Comparison of ENCODE assay signal across 8 mouse cellular contexts in genomic region chr8:94199202-94199869, GRCm38 (mm10). TPM values are rescaled to one million over a fixed set of nuclear protein-coding genes. Genes with fewer than 3 reads are reported as not detected.
DNase-seq lines count a peak whose midpoint lies in the region; ATAC-seq and TF ChIP-seq lines count a peak whose summit lies in the region.

No protein-coding gene starts in this region.

- no peaks in the 10 kb centered on the region for H3K27me3 ChIP-seq in forebrain, embryonic 15.5 days
- no peaks in the 10 kb centered on the region for H3K27me3 ChIP-seq in intestine, postnatal 0 days (replicated peaks; ENCODE audit: control insufficient read depth, insufficient read depth, low read length)
- peaks cover 12% of the 10 kb centered on the region; the same call in 1 of the 2 replicates for H3K27me3 ChIP-seq in liver, embryonic 15.5 days
- H3K27me3 ChIP-seq in neural tube, embryonic 13.5 days = no peaks in the 10 kb centered on the region

- H3K9me3 ChIP-seq in forebrain, embryonic 15.5 days = no peaks in the 10 kb centered on the region
- no peaks in the 10 kb centered on the region for H3K9me3 ChIP-seq in intestine, postnatal 0 days (ENCODE audit: control insufficient read depth)
- no peaks in the 10 kb centered on the region for H3K9me3 ChIP-seq in liver, embryonic 15.5 days (replicated peaks)
- no peaks in the 10 kb centered on the region for H3K9me3 ChIP-seq in neural tube, embryonic 13.5 days

- WGBS in forebrain, embryonic 15.5 days = 44% methylated on average over 10 of the region's 10 CpGs
- WGBS in intestine, postnatal 0 days = 42% methylated on average over 10 of the region's 10 CpGs
- 41% methylated on average over 10 of the region's 10 CpGs for WGBS in liver, embryonic 15.5 days (ENCODE audit: insufficient replicate concordance)
- 46% methylated on average over 10 of the region's 10 CpGs for WGBS in neural tube, embryonic 13.5 days

- DNase-seq in urinary bladder, postnatal 36 days (ENCODE audit: low spot score in 2 of 2) = peak; percentile 58 to 62
- DNase-seq in urinary bladder, postnatal 4 days (ENCODE audit: low spot score in 2 of 2) = no peak
- peak; percentile 79 for DNase-seq in c-Kit-positive CD71-positive TER-119-positive erythroid progenitor cells, embryonic 14.5 days (ENCODE audit: low spot score)
- DNase-seq in urinary bladder, postnatal 10 days (ENCODE audit: low spot score) = no peak

- TF ChIP-seq CTCF in intestine, postnatal 0 days (IDR thresholded peaks at IDR 0.05; ENCODE audit: low read depth) = peak; percentile 85

- no peaks in the 10 kb centered on the region for H3K4me1 ChIP-seq in forebrain, embryonic 15.5 days
- H3K4me1 ChIP-seq in intestine, postnatal 0 days (replicated peaks; ENCODE audit: control insufficient read depth, insufficient read depth, low read length) = no peaks in the 10 kb centered on the region
- H3K4me1 ChIP-seq in liver, embryonic 15.5 days (replicated peaks) = peaks cover 3% of the 10 kb centered on the region; the same call in 1 of the 2 replicates
- no peaks in the 10 kb centered on the region for H3K4me1 ChIP-seq in neural tube, embryonic 13.5 days (replicated peaks)

- H3K27ac ChIP-seq in forebrain, embryonic 15.5 days (replicated peaks) = no peak overlapping the region
- H3K27ac ChIP-seq in intestine, postnatal 0 days (ENCODE audit: low read depth, low read length) = no peak overlapping the region
- no peak overlapping the region for H3K27ac ChIP-seq in liver, embryonic 15.5 days (replicated peaks)
- H3K27ac ChIP-seq in neural tube, embryonic 13.5 days (replicated peaks) = no peak overlapping the region

- no peak overlapping the region for H3K4me2 ChIP-seq in forebrain, embryonic 15.5 days (replicated peaks)
- H3K4me2 ChIP-seq in intestine, postnatal 0 days (replicated peaks; ENCODE audit: low read depth) = no peak overlapping the region
- H3K4me2 ChIP-seq in liver, embryonic 15.5 days = peak overlapping the region; percentile 23; the same call in 1 of the 2 replicates
- H3K4me2 ChIP-seq in neural tube, embryonic 13.5 days = no peak overlapping the region

- peak; percentile 84 for ATAC-seq in forebrain, embryonic 15.5 days (replicated peaks)
- peak; percentile 37; the same call in 1 of the 2 replicates for ATAC-seq in intestine, postnatal 0 days
- peak; percentile 12; the same call in 1 of the 2 replicates for ATAC-seq in liver, embryonic 15.5 days (ENCODE audit: insufficient read depth)
- ATAC-seq in neural tube, embryonic 13.5 days (ENCODE audit: low read depth) = peak; percentile 56; the same call in 1 of the 2 replicates

- no peak overlapping the region for H3K4me3 ChIP-seq in forebrain, embryonic 15.5 days
- no peak overlapping the region for H3K4me3 ChIP-seq in intestine, postnatal 0 days (ENCODE audit: low read depth, low read length)
- no peak overlapping the region for H3K4me3 ChIP-seq in liver, embryonic 15.5 days (replicated peaks)
- no peak overlapping the region for H3K4me3 ChIP-seq in neural tube, embryonic 13.5 days

- H3K9ac ChIP-seq in forebrain, embryonic 15.5 days (replicated peaks) = no peak overlapping the region
- no peak overlapping the region for H3K9ac ChIP-seq in intestine, postnatal 0 days (ENCODE audit: low read depth, low read length)
- H3K9ac ChIP-seq in liver, embryonic 15.5 days = no peak overlapping the region
- H3K9ac ChIP-seq in neural tube, embryonic 13.5 days = no peak overlapping the region

- no peaks in the 10 kb centered on the region for H3K36me3 ChIP-seq in forebrain, embryonic 15.5 days
- no peaks in the 10 kb centered on the region for H3K36me3 ChIP-seq in intestine, postnatal 0 days (ENCODE audit: control insufficient read depth, insufficient read depth)
- no peaks in the 10 kb centered on the region for H3K36me3 ChIP-seq in liver, embryonic 15.5 days (replicated peaks)
- no peaks in the 10 kb centered on the region for H3K36me3 ChIP-seq in neural tube, embryonic 13.5 days

RNA-seq across cellular contexts. Expression of gene Nup93, which starts 15.0 kb away (rescaled TPM):
- 63.0 and 66.3 TPM in 2 replicates for polyA plus RNA-seq in forebrain, embryonic 15.5 days (2015; fragmentation: Nextera tagmentation; extraction: Ambion mirVana)
- 21.2 and 21.9 TPM in 2 replicates for polyA plus RNA-seq in intestine, postnatal 0 days (2015; fragmentation: Nextera tagmentation; extraction: Ambion mirVana)
- polyA plus RNA-seq in liver, embryonic 15.5 days (2015; fragmentation: Nextera tagmentation; extraction: Ambion mirVana) = 39.4 and 41.7 TPM in 2 replicates
- polyA plus RNA-seq in neural tube, embryonic 13.5 days (2015; fragmentation: Nextera tagmentation; extraction: Ambion mirVana) = 56.1 and 59.9 TPM in 2 replicates

RNA-seq across cellular contexts. Expression of gene Mt1, which starts 20.5 kb away (rescaled TPM):
- polyA plus RNA-seq in forebrain, embryonic 15.5 days (2015; fragmentation: Nextera tagmentation; extraction: Ambion mirVana) = 85.2 and 100 TPM in 2 replicates
- polyA plus RNA-seq in intestine, postnatal 0 days (2015; fragmentation: Nextera tagmentation; extraction: Ambion mirVana) = 2,068 and 2,262 TPM in 2 replicates
- polyA plus RNA-seq in liver, embryonic 15.5 days (2015; fragmentation: Nextera tagmentation; extraction: Ambion mirVana) = 5,156 and 5,724 TPM in 2 replicates
- polyA plus RNA-seq in neural tube, embryonic 13.5 days (2015; fragmentation: Nextera tagmentation; extraction: Ambion mirVana) = 53.8 and 55.6 TPM in 2 replicates

RNA-seq across cellular contexts. Expression of gene Mt2, which starts 26.9 kb away (rescaled TPM):
- 35.4 and 38.4 TPM in 2 replicates for polyA plus RNA-seq in forebrain, embryonic 15.5 days (2015; fragmentation: Nextera tagmentation; extraction: Ambion mirVana)
- 224 and 270 TPM in 2 replicates for polyA plus RNA-seq in intestine, postnatal 0 days (2015; fragmentation: Nextera tagmentation; extraction: Ambion mirVana)
- 1,256 and 1,483 TPM in 2 replicates for polyA plus RNA-seq in liver, embryonic 15.5 days (2015; fragmentation: Nextera tagmentation; extraction: Ambion mirVana)
- polyA plus RNA-seq in neural tube, embryonic 13.5 days (2015; fragmentation: Nextera tagmentation; extraction: Ambion mirVana) = 9.5 and 12.0 TPM in 2 replicates

RNA-seq across cellular contexts. Expression of gene Mt3, which starts 46.9 kb away (rescaled TPM):
- 249 and 258 TPM in 2 replicates for polyA plus RNA-seq in forebrain, embryonic 15.5 days (2015; fragmentation: Nextera tagmentation; extraction: Ambion mirVana)
- polyA plus RNA-seq in intestine, postnatal 0 days (2015; fragmentation: Nextera tagmentation; extraction: Ambion mirVana) = 4.4 and 4.7 TPM in 2 replicates
- polyA plus RNA-seq in liver, embryonic 15.5 days (2015; fragmentation: Nextera tagmentation; extraction: Ambion mirVana) = 0.24 TPM in 1 of 2 replicates, not detected in the other
- 99.3 and 131 TPM in 2 replicates for polyA plus RNA-seq in neural tube, embryonic 13.5 days (2015; fragmentation: Nextera tagmentation; extraction: Ambion mirVana)

Comparison
In these comparisons a context has a peak if more than half of its experiments do, and no peak if none do; other contexts are left out.
1. DNase-seq: peak in urinary bladder, postnatal 36 days (2 of 2) and c-Kit-positive CD71-positive TER-119-positive erythroid progenitor cells, embryonic 14.5 days (single experiment); none in urinary bladder, postnatal 4 days (0 of 2) and urinary bladder, postnatal 10 days (single experiment).
2. ATAC-seq: peak in every context shown above with its lines; median percentile 84 in forebrain, embryonic 15.5 days; 56 in neural tube, embryonic 13.5 days; 37 in intestine, postnatal 0 days; 12 in liver, embryonic 15.5 days.
3. RNA of gene Mt1, which starts 20.5 kb away (polyA plus RNA-seq): 5,156 to 5,724 TPM in liver, embryonic 15.5 days and 2,068 to 2,262 TPM in intestine, postnatal 0 days; 85.2 to 100 TPM in forebrain, embryonic 15.5 days and 53.8 to 55.6 TPM in neural tube, embryonic 13.5 days; every median in the first group is over 10 times any median in the second.